Mouse (Mus musculus): ENCODE results near the gene Kif1a. TPM values are rescaled to one million over a fixed set of nuclear protein-coding genes. Genes with fewer than 3 reads are reported as not detected.

Gene Kif1a
- polyA plus RNA-seq, 3 experiments from 2014 or later: not detected

- no peak for ATAC-seq
Observed at GRCm38 (mm10) chr1:93092582-93092981, 9.2 kb downstream of the Kif1a start.

- ATAC-seq: no peak
Observed at GRCm38 (mm10) chr1:93085136-93085535, 16.6 kb downstream of the Kif1a start.

- no peak for ATAC-seq
Observed at GRCm38 (mm10) chr1:93083420-93084285, 18.1 kb downstream of the Kif1a start.

- no peak for ATAC-seq
Observed at GRCm38 (mm10) chr1:93082121-93082520, 19.6 kb downstream of the Kif1a start.

GRCm38 (mm10) chr1:93080930-93081589, 20.7 kb downstream of the Kif1a start:
- ATAC-seq: no peak

GRCm38 (mm10) chr1:93079602-93080001, 22.1 kb downstream of the Kif1a start:
- no peak for ATAC-seq

GRCm38 (mm10) chr1:93072279-93072865, 29.4 kb downstream of the Kif1a start:
- ATAC-seq: no peak

GRCm38 (mm10) chr1:93071487-93071971, 30.2 kb downstream of the Kif1a start:
- no peak for ATAC-seq

- ATAC-seq: no peak
Observed at GRCm38 (mm10) chr1:93070881-93071280, 30.9 kb downstream of the Kif1a start.

GRCm38 (mm10) chr1:93068553-93068952, 33.2 kb downstream of the Kif1a start:
- ATAC-seq: no peak

- ATAC-seq: no peak
Observed at GRCm38 (mm10) chr1:93065654-93066053, 36.1 kb downstream of the Kif1a start.

- ATAC-seq: no peak
Observed at GRCm38 (mm10) chr1:93063694-93064093, 38.1 kb downstream of the Kif1a start.

GRCm38 (mm10) chr1:93051124-93051833, 50.5 kb downstream of the Kif1a start:
- ATAC-seq: no peak

GRCm38 (mm10) chr1:93050071-93050470, 51.7 kb downstream of the Kif1a start:
- no peak for ATAC-seq

GRCm38 (mm10) chr1:93046153-93046789, 55.5 kb downstream of the Kif1a start:
- ATAC-seq: no peak

GRCm38 (mm10) chr1:93035981-93036380, 65.8 kb downstream of the Kif1a start:
- ATAC-seq: no peak

- ATAC-seq: no peak
Observed at GRCm38 (mm10) chr1:93033989-93034388, 67.8 kb downstream of the Kif1a start.

- no peak for ATAC-seq
Observed at GRCm38 (mm10) chr1:93031199-93031598, 70.6 kb downstream of the Kif1a start.

- no peak for ATAC-seq
Observed at GRCm38 (mm10) chr1:93030060-93030459, 71.7 kb downstream of the Kif1a start.

GRCm38 (mm10) chr1:93029387-93029786, 72.4 kb downstream of the Kif1a start:
- no peak for ATAC-seq

- no peak for ATAC-seq
Observed at GRCm38 (mm10) chr1:93026600-93026999, 75.2 kb downstream of the Kif1a start.

- no peak for ATAC-seq
Observed at GRCm38 (mm10) chr1:93020602-93021001, 81.1 kb downstream of the Kif1a start.
